Mouse (Mus musculus) embryo, embryonic 11.5 days (tissue): Measurements from ENCODE around the gene Enpp4.

Experiments used
- DNase-seq: peaks from one replicate; pipeline ENCODE4 v3.0.0-alpha.2; 2012; ENCODE audit warnings: low read depth, low spot score

Enpp4 gene

DNA sequence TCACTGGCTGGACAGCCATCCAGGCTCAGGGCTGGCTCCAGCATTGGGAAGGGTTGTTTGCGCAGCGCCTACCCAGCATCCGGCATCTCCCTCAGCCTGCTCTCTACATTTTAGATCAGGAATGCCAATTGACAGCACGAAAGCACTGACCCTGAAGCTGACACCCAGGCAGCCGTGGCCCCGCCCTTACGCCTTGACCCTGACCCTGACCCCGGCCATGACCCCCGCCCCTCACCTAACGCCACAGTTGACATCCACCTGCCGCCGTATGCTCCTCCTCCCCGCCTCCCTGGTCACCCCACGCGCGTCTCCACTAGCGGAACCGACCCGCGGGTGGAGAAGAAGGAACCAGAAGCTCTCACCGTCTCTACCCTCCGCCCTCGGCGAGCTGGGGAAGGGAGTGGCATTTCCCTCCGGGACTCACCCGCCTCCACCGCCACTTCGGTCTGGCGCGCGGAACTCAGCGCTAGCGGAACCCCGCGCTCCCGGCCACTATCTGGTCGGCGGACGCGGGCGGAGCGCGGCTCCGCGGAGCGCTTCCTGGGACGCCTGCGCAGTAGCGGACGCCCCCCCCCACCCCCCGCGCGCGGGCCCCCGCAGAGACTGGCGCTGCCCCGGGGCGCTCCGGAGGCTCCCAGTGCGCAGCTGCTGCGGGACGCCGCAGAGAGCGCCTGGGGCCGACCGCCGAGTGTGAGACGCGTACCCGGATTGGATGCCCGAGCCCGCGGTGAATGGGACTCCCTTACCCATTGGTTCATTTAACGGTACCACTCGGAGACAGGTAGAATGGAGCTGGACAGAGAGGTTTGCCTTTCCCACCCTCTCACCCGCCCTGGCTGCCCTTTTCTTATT is at the start of gene Enpp4:
Gene Enpp4 (minus strand): TSS at position 523 of the 852 bp plus-strand sequence.
- DNase-seq: peak; percentile 73

DNA sequence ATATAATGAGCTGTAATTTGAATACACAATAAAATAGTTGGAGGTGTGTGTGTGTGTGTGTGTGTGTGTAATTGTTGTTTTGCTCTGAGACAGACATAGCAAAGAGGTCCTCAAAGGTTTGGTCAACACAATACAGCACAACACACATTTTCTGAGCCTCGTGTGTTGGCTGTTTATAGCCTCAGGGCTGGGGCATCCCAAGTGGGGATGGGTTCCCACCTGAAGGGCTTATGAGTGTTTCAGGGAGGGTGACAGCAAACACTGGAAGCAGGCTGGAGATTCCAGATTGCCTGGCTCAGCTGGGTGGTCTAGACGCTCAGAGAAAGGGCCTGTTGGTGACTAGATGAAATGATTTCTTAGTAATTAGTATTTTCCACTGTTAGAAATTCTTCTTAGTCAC is 49.6 kb upstream of the Enpp4 start:
- no peak for DNase-seq

DNA sequence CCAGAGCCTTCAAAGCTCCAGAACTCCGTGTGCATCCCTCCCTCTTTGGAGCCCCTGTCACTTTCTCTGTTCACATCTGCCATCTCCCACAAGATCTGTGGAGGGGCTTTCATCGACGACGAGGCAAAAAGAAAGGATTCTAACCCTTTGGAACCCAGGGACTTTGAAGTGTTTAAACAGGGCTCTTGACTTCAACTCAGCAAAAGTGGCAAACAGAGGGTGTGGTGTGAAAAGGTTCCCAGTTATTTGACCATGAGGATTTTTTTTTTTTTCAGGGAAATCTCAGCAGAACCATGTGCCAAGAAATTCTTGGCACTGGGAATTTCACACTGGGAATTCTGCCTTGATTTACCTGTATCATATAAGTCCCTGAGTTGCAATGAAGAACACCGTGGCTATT is 48.3 kb upstream of the Enpp4 start:
- no peak for DNase-seq

DNA sequence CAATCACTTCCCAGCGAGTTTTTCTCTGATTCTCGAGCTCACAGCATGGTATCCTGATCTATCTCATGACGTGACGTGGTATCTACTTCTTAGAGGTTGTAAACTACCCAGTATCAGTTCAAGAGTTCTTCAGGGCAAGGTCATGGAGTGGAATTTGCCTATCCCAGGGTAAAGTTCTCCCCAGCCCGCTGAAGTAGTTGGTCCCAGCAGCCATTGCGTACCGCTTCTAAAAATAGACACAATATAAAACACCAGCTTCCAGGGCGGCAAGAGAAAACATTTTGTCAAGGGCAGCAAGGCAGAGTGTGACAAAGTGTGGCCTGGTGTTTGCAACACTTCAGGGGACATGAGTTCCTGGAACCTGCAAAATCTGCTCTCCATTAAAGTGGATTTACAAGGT is 46.3 kb upstream of the Enpp4 start:
- DNase-seq: no peak

DNA sequence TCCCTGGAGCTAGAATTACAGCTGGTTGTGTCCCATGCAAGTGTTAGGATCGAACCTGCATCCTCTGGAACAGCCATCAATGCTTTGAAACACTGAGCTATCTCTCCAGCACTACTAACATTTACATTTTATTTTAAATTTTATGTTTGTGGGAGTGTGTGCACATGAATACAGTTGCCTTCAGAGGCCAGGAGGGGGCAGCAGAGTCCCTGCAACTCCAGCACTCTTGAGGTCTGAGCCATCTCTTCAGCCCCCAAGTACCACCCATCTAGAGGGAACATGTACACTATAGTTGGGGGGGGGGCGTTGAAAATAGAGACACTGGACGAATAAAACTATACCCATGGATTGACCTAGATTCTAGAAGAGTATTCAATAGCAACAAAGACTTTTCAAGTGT is 45.5 kb upstream of the Enpp4 start:
- peak; percentile 29 for DNase-seq

DNA sequence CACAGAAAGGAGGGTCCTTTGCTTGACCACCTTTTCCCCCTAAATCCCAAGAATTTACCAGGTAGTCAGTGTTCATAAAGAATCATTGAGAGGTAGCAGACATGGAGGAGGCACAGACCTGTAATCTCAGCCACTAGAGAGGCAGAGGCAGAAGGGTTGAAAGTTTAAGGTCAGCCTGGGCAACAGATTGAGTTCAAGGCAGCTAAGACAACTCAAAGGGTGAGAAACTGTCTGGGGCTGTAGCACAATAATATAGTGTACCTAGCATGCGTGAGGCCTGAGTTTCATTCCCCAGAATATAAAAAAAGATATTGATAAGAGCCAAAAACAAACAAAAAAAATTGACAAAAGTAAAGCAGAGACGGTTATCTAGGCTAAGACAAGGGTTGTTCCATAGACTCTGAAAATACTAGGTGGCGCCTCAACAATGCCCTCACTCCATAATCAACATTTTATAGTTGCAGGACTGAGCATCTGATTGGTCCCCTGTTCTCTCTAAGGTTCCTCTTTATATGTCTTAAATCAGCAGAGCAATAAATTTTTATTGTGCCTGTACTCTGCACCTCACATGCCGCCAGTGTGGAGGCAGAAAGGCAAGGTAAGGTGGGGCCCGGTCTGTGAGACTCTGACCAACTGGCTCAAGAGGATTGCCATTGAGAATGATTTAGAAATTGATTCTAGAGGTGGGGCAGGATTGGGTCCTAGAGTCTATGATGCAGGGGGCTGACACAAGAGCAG is 42.7 kb upstream of the Enpp4 start:
- no peak for DNase-seq

DNA sequence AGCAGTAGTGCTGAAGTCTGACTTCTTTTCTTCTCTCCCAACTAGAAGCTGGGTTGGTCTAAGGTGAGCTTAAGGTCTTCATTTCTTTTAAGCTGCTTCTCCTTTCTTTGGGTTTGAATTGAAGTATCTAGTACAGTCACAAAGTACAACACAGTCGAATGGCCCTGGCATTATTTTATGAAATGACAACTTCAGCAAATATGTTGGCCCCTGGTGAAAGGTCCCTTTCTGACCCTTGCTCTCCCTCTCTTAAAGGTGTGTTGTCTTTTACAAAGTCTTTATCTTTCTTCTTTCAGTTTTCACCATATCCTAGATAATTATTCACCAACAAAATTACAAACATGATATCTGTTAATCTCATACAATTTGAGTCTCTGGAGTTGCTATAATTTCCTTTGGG is 40.2 kb upstream of the Enpp4 start:
- DNase-seq: no peak

DNA sequence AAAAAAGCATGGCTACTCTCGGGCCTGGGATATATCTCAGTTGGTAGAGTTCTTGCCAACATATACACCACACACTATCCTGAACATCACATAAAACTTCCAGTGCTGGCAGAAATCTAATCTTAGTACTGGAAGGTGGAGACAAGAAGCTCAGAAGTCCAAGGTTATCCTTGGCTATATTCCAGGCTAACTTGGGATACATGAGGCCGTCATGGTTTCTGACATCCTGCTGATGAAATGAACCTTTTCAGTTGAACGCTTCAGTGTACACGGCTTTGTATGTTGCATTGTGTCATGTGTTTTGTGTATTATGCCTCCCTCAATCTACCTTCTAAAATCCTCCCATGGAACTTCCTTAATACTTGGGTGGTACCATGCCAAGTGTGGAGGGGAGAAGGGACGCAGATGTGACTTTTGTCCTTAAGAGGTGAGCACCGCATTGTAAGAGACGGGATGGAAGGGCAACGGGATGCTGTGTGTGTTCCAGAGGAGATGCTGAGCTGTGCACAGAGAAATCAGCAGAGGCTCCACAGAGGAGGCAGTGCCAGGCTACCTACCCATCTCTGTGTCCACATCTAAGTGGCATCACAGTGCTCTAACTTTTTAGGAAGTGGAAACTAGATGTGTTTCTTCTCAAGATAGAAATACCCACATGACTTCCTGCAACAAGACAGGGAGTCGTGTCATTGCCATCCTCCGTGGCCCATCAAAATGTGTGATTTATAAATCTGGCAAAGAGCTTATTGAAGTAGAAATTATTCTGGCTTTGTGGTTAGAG is 31.4 kb upstream of the Enpp4 start:
- DNase-seq: no peak

DNA sequence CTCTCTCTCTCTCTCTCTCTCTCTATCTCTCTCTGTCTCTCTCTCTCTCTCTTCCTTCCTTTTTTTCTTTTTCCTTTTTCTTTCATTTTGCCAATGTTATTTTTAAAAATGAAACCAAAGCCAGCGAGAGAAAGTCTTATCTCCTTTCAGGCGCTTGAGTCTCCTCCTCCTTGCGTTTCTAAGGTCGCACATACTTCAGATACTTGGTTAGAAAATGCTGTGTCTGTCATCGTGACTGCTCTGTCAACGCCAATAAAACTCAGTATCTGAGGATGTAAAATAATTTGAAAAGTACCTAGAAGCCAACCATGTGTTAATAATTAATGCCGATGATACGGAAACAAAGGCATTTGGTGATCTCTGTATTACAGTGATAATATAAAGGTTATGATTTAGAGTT is 30.4 kb upstream of the Enpp4 start:
- no peak for DNase-seq

DNA sequence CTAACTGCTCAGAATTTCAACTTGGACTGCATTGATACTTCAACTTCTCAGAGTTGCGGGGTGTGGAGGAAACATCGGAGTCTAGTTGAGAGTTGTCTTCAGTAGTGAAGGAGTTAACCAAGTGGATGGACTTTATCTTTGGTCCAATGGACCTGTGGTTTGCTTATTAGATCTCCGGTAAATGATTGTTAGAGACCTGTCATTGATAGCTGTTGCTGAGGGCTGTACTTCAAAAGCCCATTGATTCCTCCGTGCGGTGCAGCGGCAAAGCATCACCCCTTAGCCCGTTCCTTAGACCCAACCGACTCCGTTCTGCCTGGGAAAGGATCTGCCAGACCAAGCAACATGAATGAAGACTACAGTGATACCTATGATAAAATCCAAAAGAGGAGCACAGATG is 28.9 kb upstream of the Enpp4 start:
- no peak for DNase-seq

DNA sequence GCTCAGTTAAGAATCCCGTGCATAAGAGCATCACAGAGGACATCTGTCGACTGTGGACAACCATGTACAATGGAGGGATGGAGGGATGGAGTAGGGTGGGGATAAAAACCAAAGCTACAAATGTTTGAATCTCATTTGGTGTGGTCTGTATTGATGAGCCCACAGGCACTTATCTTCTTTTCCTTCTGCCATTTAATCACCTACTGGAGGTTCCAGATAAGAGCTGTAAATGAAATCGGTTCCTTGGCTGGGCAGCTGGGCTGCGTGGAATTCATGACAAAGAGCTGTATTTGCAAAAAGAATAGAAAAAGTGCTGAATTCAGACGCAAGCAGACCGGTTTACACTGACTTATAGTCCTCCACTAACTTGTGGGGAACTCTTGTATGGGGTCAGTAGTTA is 28.5 kb upstream of the Enpp4 start:
- no peak for DNase-seq

DNA sequence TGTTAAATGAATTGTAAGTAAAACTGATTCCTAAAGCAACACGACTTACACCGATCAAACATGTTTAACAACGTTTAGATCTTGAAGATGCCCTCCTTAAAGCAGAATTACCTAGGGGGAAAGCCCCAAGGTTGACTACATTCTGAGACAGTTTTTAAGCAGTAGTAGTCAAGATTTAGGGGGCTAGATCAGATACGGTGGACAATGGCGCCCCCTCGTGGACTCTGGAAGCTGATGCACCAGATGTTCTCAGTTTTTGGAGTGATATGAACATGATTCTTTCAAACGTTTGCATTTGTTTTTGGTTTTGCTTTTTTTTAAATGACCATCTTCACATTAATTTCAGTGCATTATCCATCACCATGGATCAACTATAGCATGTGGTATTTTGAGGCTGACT is 24.8 kb upstream of the Enpp4 start:
- DNase-seq: peak; percentile 63

DNA sequence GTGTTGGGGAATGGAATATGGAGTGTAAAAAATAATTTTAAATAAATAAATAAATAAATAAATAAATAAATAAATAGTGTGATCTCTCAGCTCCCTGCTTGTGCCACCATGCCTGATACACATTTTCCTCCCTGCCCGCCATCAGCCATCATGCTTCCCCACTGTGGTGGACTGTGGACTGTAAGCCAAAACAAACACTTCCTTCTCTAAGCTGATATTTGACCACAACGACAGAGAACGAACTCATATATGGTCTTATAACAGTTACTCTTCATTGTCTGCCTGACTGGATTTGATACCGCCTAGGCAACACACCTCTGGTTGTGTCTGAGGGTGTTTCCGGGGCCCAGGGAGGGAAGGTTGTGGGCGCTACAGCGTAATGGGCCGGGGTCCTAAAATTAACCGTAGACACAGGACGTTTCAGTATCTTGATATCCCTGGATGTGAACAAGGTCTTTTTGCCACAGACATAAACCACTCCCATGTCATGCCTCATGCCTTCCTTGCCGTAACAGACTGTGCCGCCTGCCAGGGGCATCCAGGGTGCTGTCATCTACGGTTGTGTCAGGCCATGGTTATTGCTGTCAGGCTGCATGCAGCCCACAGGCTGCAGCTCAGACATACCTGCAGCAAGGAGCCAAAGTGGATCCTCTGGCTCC is 23.6 kb upstream of the Enpp4 start:
- no peak for DNase-seq

DNA sequence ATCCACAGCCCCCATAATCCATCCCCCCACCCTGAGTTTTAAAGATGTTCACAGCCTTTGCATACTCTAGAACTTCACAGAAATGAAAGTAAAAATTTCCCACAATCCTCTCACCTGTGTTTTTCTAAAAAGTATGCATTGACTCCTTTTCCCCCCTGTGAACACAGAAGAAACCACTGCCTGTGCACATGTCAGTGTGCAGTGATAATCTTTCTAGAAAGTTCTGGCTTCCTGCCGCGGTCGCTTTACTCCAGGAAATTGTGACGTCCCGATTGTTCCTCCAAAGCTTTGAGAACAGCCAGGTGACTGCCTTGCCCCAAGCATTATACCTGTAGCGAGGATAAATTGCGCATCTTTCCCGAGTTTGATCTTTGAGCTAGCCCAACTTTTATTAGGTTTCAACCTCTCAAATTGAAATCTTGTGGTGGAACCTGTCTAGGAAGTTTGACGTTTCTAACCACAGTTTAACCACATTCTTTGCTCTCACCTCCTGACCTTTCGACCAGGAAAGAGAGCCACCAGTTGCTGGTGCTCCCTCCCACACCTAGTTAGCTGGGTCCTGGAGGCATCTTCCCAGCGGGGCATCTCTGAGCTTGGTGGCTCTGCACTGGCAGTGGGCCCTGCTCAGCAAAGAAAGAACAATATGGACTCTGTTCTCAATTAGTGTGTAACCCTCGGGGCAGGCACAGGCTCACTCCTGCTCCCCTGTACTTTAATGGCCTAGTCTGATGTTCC is 15.9 kb upstream of the Enpp4 start:
- DNase-seq: no peak

DNA sequence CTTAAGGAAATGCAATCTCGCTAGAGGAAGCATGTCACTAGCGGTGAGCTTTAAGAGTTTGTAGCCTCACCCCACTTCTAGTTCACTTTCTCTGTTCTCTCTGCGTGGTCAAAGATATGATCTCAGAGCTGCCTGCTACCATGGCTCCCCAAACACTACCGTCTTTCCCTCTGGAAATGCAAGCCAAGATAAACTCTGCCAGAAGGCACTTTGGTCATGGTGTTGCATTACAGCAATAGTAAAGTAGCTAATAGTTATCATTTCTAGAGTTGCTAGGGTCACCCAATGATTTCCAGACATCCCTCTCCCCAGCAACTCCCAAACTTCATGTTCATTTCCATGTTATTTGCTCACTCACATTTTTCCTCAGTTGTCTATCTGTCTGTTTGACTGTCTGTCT is 12.6 kb upstream of the Enpp4 start:
- no peak for DNase-seq

DNA sequence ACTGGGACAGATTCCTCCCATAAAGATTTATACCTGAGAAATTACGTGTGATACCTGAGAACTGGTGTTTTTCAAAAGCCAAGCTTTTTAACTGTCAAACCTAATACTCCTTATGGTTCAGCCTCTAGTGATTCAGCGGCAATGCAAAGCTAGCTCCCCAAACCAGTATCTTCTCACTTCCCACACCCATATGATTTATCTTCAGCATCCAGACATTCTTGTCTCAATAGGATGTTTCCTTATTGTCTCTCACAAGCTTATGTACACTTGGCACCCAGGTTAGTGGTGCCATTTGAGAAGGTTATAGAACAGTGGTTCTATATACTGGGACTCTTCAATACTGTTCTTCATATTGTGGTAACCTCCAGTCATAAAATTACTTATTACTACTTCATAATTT is 12.1 kb upstream of the Enpp4 start:
- no peak for DNase-seq

DNA sequence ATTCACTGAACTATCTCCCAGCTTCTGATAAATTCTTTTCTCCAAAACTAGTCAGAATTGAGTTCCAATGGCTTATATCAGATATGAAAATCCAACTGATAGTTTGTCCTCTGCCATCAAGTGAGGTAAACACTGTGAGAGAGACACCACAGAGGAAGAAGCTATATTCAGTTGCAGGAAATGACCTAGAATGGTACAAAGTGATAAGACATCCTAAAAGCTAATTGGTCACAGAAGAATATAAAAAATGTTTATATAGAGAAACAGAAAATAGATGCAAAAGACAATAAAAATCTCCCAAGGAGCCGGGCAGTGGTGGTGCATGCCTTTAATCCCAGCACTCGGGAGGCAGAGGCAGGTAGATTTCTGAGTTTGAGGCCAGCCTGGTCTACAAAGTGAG is 11.0 kb upstream of the Enpp4 start:
- DNase-seq: no peak

DNA sequence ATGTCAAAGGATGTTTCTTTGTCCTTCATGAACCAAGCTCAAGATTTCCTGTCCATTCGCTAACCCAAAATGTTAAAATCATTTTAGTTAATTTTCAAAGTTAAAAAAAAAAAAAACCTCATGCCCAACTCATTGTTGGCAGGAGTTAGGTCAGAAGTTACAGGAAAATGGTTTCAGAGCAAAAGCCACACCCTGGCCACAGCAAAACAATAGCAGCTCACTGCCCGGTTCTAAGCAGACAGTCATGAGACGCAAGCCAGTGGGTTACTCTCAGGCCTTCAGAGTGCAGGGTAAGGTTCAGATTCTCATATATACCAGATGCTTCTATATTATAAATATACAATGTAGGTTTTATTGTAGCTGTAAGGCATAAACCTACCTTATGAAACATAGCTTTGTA is 2.7 kb upstream of the Enpp4 start:
- DNase-seq: no peak

DNA sequence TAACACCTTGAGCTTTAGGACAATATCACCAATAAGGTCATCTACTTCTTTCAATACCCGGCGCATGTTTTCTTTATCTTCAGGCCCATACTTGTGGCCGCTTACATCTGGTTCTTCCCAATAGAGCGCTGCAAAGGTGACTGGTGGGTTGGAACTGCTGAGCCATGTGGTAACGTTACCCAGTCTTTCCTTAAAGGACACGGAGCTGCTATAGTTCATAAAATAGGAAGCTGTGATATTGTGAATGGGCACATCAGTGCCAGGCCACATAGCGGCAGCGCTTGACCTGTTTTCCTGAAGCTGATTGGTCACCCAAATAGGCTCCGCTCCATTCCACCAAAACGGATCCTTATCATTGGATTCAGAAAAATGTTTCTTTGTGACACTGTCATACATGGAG is 3.6 kb downstream of the Enpp4 start:
- no peak for DNase-seq

DNA sequence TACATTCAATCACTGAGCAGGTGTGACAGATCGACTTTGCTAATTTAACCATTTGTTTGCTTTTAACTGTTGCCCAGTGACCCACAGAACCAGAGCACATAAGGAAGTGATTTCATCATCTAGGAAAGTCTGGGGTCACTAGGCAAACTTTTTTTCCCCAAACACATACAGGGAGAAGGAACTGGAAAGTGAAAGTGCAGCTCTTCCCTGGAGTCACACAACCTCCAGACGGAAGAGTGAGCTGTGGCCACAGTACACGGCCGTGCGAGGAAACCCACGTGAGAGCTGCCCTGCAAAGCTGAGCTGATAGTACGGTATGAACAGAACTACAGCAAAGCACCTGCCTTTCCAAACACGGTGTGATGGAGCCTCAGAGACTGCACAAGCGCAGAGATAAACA is 4.7 kb downstream of the Enpp4 start:
- no peak for DNase-seq

DNA sequence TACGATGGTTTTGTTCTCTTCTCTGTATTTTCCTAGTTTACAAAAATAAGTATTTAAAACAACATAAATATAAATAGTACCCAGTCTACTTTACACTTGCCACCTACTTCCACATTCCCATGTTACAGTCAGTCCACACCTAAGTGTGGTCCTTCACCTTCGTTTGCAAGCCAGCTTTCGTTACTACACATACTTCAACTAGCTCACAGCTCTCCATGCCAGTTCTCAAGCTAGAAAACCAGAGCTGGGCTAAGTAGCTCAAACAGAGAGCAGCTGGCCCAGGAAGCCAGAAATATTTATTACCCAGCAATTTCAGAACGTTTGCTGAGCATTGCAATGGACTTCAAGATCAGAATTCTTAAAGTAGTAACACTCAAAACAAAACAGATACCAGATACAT is 5.1 kb downstream of the Enpp4 start:
- no peak for DNase-seq
